Mouse (Mus musculus) adrenal gland, postnatal 36 days (tissue): ENCODE results near the gene Ms4a18. TPM values are rescaled to one million over a fixed set of nuclear protein-coding genes. Genes with fewer than 3 reads are reported as not detected.
A peak's percentile ranks its signal among the peaks of the same experiment; 100 is the strongest.

Experiments used
- DNase-seq, 2 experiments: peaks; one replicate each; pipeline ENCODE4 v3.0.0; 2021; ENCODE audit warnings: mixed read lengths in 1 of 2
- total RNA-seq, 2 experiments: library from RNA; stranded (reverse); gene quantifications; 2 replicates each; pipeline ENCODE4 v1.2.3; 2021

The Ms4a18 gene
- total RNA-seq, 2 experiments from 2014 or later: not detected

DNA sequence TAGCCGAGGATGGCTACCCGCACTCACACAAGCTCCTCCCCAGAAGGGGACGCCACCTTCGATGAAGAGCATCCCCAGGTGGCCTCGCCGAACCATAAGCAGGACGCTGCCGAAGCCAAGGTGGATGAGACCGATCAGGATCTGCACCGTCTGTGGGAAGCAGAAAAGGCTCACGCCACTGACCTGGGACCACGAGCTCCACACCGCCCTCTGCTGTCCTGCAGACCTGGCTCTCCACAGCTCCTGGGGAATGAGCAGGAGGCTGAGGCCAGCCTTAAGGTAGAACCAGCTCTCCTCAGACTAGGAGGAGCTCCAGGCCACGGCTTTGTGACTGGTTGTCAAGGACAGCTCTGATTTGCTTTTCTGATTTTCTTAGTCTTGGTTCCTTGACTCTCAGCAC, 34.7 kb downstream of the Ms4a18 start:
- peak; percentile 63 to 79 for DNase-seq

DNA sequence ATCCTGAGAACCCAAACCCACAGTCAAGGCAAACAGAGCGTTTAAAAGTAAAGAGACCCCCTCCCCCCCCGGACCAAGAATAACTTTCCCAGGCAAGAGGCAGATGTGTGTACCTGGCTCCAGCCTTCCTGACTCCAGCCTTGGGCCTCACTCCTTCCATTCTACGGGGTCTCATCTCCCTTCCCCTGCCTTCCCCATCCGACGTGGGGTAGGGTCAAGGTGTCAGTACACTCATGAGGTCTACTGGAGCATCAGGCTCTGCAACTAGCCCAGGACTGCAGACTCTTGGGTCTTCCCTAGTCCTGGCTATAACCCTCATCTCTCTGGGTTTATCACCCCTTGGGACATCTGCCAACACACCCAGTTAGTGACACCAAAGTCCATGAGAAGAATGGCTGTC, 37.6 kb downstream of the Ms4a18 start:
- no peak for DNase-seq

DNA sequence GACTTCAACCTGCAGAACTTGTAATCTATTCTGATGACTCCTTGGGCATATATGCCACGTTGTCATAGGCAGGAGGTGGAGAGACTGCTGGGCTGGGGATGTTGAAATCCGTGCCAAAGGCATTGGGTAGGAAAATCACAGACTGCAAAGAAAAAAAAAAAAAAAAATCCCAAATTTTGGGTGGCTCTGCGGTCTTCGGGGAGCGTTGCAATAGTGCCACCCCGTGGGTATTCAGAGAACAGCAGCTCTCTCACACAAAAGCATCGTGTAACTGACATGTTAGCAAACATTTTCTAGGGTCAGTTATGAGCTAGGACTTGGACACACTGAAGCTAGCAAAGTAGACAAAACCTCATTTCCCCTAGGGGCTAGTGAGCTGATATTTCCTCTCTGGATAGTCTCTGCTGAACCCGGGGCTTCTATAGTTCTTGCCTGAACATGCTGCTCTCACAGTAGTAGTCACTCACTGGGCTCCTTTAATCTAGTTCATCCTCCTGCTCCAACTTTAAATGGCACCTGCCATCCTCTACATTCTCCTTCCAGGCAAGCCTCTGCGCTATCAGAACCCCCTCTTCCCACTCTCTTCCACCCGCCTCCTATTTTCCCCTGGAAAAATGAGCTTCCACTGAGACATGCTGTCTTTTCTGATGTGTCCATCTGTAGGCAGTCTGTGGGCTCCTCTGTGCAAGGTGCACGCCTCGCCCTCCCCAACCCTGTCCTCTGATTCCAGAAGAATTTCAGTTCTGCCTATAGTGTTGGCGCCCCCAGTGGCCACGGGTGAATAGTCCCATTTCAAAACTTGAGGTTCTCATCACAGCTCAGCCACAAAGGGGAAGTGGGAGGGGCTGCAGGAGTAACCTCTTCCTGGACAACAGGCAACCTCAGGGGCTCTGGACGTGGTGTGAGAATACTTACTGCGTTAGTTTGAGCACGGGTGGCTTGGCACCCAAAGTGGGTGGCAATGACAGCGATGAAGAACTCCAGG, 38.4 kb downstream of the Ms4a18 start:
- peak; percentile 74 to 86 for DNase-seq

DNA sequence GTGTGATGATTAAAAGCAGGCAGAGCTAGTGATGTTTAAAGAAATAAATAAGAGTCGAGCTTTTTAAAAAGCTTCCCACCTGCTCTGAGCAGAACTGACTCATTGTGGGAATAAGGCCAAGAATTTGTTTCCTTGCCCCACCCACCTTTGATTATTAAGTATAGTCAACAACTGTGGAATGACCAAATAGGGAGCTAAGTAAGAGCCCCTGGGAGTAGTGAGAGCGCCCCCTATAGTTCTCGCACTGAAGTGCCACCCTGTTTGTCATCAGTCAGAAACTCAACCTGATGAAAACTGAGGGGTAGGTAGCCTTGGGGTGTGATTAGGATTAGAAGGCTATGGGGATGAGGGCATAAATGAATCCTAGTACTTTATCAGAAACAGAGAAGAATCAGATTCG, 41.5 kb downstream of the Ms4a18 start:
- peak in 1 of 2 experiments; percentile 39 for DNase-seq

DNA sequence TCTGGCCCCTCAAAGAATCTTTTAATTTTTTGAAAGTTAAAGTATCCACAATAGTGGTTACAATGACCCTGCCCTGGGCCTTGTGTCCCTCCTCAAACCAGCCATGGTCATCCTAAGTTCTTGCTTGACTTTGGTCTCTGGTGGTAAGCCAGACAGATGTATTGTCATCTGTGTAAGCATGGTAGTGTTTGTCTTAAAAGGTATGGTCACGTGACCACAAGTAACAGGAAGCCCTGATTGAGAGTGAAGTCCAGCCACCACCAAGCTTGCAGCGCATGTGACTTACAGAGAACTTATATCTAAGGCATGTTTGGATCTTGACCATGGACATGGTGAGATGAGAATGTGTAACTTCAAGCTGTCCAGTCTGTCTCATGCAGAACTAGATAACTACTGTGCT, 42.6 kb downstream of the Ms4a18 start:
- no peak for DNase-seq

DNA sequence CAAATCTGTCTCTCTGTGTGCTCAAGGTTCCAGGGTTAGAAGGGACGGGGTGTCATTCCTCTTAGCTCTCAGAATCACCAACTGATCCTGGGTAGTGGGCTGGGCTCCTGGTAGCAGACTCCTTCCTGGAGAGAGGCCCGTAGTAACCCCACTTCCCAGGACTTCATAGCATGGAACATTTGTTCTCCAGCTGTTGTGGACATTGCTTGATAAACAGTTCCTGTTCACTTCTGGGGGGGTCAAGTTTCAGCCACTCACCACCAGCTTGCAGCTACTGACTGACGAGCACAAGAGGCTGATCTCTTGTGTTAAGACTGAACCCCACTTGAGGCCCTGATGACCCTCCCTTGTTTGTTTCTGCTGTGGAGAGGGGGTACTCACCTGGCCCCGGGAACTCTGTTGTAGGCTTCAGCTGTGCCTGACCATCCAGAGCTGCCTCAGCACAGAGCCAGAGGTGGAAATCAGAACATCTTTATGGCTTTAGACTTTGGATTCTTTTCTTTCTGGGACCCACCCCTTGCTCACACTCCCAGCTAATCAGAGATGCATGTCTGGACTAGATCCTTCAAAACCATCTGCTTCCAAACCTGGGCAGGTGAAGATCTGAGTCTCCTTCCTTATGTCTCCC, 43.5 kb downstream of the Ms4a18 start, which contains the start of gene Ms4a10:
Gene Ms4a10, minus strand, starts transcription at position 433 of the 628 bp plus-strand sequence.
- DNase-seq: no peak

DNA sequence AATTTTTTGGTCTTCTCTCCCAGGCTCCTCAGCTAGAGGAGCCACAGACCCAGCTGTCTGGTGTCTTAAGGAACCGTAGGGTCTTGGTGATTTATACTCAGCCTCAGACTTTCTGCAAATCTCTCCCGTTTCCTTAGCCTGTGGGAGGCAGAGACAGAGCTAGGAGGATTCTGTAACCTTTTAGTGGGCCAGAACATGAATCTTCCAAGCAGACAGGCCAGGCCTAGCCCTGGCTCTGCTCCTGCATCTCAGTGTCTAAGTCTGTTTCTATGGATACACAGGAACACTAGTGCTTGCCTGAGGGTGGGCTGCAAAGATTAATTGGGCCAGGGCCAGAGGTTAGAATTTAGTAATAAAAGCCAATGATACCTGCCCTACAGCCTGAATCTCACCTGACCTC, 44.6 kb downstream of the Ms4a18 start:
- DNase-seq: no peak

DNA sequence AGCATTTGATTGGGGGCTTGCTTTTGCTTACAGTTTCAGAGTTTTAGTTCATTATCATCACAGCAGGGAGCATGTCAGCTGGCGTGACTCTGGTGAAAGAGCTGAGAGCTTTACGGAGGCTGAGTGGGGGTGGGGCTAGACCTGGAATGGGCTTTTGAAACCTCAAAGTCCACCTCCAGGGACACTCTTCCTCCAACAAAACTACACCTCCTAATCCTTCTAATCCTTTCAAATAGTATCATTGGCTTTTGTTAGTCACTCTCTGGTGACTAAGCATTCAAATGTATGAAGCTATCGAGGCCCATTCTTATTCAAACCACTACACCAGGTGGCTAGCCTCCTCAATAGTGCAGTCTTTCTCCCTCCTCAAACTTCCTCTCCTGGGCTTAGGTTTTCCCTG, 45.2 kb downstream of the Ms4a18 start:
- DNase-seq: no peak

DNA sequence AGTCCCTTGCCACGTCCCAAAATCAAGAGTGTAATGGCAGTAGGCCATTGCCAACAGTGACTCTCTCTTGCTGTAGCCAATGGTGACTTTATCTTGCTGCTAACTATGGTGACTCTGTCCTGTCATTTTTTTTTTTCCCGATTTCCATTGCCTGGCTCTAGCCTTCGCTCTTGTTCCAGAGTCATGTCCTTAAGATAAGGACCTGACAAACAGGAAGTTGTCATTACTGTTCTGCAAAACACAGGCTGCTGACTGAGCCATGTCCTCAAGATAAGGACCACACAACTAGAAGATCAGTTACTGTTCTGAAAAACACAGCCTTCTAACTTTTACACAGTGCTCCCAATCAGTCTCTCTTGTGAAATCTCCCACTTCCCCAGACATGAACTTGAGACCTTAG, 47.4 kb downstream of the Ms4a18 start:
- no peak for DNase-seq

DNA sequence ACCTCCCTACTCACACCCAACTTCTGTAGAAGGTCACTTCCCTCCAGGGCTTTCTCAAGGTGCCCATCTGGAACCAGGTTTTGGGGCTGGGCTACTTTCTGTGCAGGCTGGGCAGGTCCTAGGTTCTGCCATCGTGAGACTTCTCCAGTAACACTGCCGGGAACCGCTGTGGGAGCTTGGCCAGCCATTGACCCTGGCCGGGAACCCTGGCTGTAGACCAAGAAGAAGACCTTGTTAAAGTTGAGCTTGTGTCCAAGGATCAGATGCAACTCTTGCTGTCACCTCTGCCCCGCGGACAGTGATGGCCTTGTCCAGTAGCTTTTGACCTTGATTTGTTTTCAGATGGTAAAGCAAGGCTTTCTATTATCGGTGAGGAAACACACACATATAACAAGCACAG, 49.3 kb downstream of the Ms4a18 start:
- DNase-seq: peak; percentile 80 to 90

DNA sequence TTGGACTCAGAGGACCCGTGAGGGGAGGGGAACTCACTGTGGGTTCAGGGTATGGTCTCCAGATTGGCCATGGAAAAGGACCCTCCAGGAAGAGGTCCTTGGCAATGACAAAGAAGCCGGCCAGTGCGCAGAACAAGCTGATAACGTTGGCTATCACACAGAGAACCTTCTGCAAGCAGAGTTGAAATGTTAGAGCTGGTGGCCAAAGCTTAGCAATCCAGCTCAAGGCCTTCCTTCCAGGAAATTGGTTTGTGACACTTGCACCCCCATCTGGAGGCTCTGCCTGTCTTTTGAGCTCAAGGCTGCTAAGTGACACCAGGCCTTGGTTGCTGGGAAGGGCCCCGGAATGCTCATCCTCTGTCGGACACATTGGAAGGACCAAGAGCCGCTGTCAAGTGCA, 52.1 kb downstream of the Ms4a18 start:
- peak; percentile 39 to 66 for DNase-seq

DNA sequence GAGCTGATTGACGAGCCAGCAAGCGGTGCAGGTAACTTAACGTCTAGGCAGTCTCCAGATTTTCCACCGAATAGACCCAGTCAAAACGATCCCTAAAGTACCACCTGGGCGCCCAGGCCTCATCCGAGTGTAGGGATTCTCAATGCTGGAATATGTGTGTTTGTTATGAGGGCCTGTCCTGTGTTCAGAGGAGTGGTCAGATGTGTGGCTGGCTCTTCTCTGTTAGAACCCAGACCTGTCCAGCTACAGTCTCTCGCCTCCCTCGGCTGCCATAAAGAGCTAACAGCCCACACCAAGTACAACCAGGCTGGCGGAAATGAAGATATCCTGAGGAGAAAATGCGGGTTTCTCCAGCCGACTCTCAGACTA, 57.9 kb downstream of the Ms4a18 start:
- DNase-seq: no peak

DNA sequence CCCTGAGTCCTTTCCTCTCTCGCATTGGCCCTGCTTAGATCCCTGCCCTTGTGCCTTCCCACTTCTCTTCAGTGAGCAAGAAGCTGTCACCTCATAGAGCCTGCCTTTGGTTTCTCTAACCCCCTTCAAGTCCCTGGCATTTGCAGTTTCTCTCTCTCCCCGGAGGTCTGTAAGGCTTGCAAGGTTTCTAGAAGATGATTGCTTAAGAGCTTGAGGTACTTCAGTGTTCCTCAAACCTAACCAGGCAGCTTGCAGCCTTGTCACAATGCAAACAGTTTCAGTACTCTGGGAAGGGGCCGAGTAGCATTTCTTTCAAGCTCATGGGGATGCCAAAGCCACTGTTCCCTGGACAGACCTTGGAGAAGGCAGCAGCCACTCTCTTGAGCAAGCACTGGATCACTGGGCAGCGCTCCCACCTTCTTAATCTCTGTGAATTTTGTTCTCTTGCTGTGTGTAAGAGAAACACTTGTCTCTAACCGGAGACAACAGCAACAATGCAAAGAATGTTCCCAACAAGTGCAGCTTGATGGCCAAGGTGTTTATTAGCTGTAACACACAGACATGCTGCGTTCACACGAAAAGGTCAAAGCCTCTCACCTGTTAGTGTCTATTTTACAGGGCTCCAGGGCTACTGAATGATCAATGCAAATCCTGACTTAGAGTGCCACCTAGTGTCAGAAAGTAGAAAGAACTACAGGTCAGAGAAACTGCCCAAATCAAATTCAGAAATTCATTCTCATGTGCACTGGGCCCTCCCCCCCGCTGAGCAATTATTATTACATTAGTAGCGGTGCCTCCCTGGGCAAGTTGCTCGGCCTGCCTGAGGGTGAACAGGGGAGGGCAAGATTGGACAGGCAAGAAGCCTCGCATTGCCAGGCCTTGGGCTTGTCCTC, 58.5 kb downstream of the Ms4a18 start:
- peak in 1 of 2 experiments; percentile 63 for DNase-seq

DNA sequence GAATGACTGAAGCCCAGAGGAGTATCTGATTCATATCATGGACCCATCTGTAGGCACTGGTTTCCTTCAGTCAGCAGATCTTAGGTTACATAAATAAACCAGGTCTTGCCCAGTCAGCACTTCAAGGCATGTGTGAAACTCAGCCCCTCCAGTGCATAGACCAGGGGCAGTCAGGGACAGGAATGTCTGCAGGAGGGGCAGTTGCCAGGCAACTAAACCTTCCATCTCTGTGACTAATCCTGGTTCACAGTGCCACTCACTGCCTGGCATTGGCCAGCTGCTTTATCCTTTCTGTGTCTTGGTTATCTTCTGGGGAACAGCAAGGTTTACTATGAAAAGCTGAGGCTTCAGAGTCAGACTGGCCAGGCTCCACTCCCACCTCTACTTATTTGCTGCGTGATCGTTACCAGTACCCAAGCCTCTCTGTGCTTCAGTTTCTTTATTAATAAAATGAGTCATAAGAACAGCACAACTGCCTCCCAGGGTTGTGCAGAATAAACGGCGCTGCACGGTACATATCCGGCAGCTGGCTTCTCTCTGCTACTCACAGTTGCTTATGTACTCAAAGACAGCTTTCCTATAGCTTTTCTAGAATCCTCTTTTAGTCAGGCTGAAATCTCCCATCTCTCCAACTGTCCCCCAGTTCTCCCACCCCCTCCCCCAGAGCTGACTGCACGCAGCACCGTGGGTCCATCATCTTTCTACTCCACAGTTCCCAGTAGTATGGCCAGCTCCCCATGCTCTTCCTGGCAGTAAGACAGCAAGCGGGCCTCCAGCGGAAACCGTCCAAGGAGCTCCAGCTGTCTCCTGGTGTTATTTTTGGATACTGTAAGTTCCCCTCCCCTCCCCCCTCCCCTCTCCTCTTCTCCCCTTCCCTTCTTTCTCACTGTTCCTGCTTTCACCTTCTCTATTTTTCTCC, 65.6 kb downstream of the Ms4a18 start:
- peak; percentile 39 to 46 for DNase-seq

DNA sequence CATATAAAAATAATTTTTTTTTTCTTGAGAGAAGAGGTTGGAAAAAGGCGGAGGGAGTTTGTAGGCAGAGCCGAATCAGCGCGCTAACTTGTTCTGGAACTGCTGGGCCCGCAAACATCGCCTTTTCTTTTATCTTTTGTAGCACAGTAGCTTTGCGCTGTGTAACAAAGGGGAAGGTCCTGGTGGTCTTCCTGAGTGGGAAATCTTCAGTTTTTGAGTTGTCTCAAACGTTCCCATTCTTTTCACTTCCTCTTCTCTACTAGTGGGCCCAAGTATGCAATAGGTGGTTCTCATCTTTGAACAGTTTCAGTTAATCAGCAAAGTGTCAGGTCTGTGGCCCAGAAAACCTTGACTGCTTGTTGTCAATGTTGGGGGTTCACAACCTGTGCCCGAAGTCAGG, 68.3 kb downstream of the Ms4a18 start:
- no peak for DNase-seq

DNA sequence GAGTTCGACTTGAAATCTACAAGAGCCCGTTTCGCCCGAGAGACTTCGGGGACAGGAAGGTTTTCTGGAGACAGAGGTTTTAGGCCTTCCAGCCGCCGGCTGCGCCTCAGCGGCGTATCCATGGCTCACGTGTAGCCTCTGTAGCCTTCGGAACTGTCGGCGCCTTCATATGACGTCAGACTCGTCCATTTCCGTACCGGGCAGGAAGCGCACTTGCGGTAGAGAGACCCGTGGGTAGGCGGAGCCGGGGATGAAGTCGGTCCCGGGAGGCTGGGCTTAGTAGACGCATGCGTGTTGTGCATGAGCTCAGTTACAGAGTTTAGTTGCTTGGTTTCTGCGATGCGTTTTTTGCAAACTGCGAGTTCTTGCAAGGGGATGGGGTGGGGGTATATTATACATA, 68.7 kb downstream of the Ms4a18 start, which contains the start of gene Ccdc86:
Gene Ccdc86, minus strand, starts transcription at position 155 of the 400 bp plus-strand sequence.
- DNase-seq: peak; percentile 97

DNA sequence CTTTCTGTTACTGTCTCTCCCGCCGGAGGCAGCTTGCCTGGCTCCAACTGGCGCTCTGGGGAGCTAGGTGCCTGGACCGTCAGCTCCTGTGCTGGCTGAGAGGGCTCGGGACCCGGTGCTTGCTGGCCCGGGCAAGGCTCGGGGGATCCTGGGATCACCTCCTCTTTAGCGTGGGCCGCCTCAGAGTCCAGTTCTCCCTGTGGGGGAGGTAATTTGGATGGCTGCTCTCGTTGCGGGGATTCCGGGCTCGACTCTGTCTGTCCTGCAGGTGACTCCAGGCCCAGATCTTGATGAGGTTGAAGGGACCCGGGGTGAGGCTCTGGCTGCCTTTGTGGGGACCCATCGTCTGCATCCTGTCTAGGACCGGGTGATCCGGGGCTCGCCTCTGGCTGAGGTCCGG, 69.4 kb downstream of the Ms4a18 start:
- no peak for DNase-seq

DNA sequence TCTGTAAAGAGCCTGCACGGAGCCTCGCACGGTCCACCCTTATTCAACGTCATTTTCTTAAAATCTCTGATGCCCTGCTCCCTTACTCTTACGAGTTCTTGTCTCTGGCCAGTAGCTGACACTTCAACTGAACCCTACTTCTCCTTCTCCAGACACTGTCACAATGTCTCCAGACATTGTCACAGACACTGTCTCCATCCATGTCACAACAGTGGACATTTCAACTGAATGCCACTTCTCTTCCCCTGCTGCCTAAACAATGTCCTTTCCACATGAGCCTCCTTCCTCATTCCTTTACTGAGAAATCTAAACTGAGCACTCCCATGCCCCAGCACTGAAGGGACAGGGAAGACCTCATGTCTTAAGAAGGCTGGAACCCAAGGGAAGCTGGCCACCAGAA, 70.6 kb downstream of the Ms4a18 start:
- DNase-seq: no peak
